ENCODE assay signal across 8 mouse cellular contexts in the genomic region with DNA sequence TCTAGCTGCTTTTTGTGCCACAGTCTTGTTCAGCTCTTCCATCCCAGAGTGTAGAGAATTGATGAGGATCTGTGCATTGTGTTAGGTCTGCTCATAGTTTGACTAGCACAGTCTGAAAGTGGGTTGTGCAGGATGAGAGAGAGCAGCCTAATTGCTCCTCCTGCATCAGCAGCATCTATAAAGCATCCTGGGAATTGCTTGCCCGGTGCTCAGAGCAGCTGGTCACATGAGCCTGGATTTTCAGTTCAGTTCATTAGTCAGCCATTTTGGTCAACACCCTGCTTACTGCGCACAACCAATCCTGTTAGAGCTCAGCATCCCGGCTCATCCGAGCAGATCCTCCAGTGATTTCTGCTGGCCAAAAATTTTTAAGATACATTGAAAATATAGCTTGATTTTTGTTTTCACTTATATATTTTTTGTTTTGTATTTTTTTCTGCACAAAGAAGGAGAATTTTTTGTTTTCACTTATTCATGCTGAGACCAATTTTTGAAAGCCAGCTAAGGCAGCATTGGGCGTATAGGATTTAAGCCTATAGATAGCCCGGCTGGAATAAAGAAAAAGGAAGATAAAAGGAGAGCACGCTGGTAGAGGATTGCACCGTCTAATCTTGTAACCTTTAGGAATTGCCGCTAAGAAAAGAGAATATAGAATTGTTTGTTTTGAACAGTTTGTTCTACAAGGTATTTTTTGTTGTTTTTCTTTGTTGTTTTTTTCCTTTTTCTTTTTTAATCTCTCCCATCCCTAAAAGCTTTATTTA. TPM values are rescaled to one million over a fixed set of nuclear protein-coding genes. Genes with fewer than 3 reads are reported as not detected.
DNase-seq lines count a peak whose midpoint lies in the region; ATAC-seq and TF ChIP-seq lines count a peak whose summit lies in the region.

No protein-coding gene starts in this region.

- no peak for ATAC-seq in heart, embryonic 11.5 days (replicated peaks; ENCODE audit: insufficient number of reproducible peaks, low FRiP score, low TSS enrichment)
- ATAC-seq in midbrain, embryonic 12.5 days (ENCODE audit: low FRiP score, low read depth) = peak; percentile 95
- no peak for ATAC-seq in megakaryocyte, adult 5-6 weeks (ENCODE audit: poor library complexity, severe bottlenecking)

- H3K9ac ChIP-seq in heart, embryonic 11.5 days (ENCODE audit: low read depth, low read length) = no peak overlapping the region
- H3K9ac ChIP-seq in midbrain, embryonic 12.5 days (replicated peaks) = peak overlapping the region; percentile 74

- H3K4me2 ChIP-seq in heart, embryonic 11.5 days = 0 out of 2 replicates have a peak overlapping the region, but pooled peaks have one; percentile 25
- peak overlapping the region; percentile 66 for H3K4me2 ChIP-seq in midbrain, embryonic 12.5 days (replicated peaks)

- WGBS in heart, embryonic 11.5 days (ENCODE audit: insufficient replicate concordance) = 69% methylated on average over 9 of the region's 9 CpGs
- 11% methylated on average over 9 of the region's 9 CpGs for WGBS in midbrain, embryonic 12.5 days

- peak overlapping the region; percentile 55 for H3K4me3 ChIP-seq in gastrocnemius, adult 2 months
- H3K4me3 ChIP-seq in heart, embryonic 11.5 days (ENCODE audit: low read depth, low read length) = no peak overlapping the region
- H3K4me3 ChIP-seq in midbrain, embryonic 12.5 days = peak overlapping the region; percentile 69

- no peaks in the 10 kb centered on the region for H3K36me3 ChIP-seq in heart, embryonic 11.5 days (ENCODE audit: control insufficient read depth, insufficient read depth, low read length)
- H3K36me3 ChIP-seq in midbrain, embryonic 12.5 days = no peaks in the 10 kb centered on the region

- no peaks in the 10 kb centered on the region for H3K9me3 ChIP-seq in heart, embryonic 11.5 days (replicated peaks; ENCODE audit: control insufficient read depth, low read length)
- no peaks in the 10 kb centered on the region for H3K9me3 ChIP-seq in midbrain, embryonic 12.5 days

- peaks cover 29% of the 10 kb centered on the region for H3K4me1 ChIP-seq in heart, embryonic 11.5 days (ENCODE audit: control insufficient read depth, insufficient read depth, low read length)
- peaks cover 36% of the 10 kb centered on the region for H3K4me1 ChIP-seq in midbrain, embryonic 12.5 days

- peak; percentile 35 for DNase-seq in gastrocnemius, adult 2 months
- no peak for DNase-seq in gastrocnemius, postnatal 10 days
- DNase-seq in embryo, embryonic 9.5 days (ENCODE audit: extremely low spot score) = peak; percentile 56
- peak; percentile 91 for DNase-seq in layer of hippocampus, adult 11-12 months (ENCODE audit: low spot score)
- DNase-seq in telencephalon, adult 2 months (ENCODE audit: low read depth, low spot score) = peak; percentile 99

- H3K27me3 ChIP-seq in heart, embryonic 11.5 days (ENCODE audit: control insufficient read depth, insufficient read depth, low read length) = no peaks in the 10 kb centered on the region
- H3K27me3 ChIP-seq in midbrain, embryonic 12.5 days = no peaks in the 10 kb centered on the region

- 0 out of 2 replicates have a peak overlapping the region, but pooled peaks have one; percentile 24 for H3K27ac ChIP-seq in gastrocnemius, adult 2 months
- no peak overlapping the region for H3K27ac ChIP-seq in heart, embryonic 11.5 days (ENCODE audit: low read depth, low read length)
- peak overlapping the region; percentile 81 for H3K27ac ChIP-seq in midbrain, embryonic 12.5 days (replicated peaks)

- intact Hi-C loops in gastrocnemius, adult 2 months (cut with DNase I) = no loop called here

- TF ChIP-seq CTCF in gastrocnemius, adult 2 months (IDR thresholded peaks at IDR 0.05) = no peak

RNA-seq across cellular contexts. Expression of a gene that starts 18.6 kb away (rescaled TPM):
- total RNA-seq in gastrocnemius, adult 2 months (2021) = 1 to 10 TPM; 6.3 to 7.4 TPM
- total RNA-seq in gastrocnemius, postnatal 10 days (2021) = 10 to 100 TPM in 1 of 2 experiments, 1 to 10 TPM in 1; 8.9 to 13.2 TPM
- 13.0 and 15.0 TPM in 2 replicates for polyA plus RNA-seq in heart, embryonic 11.5 days (2014; fragmentation: Nextera tagmentation; extraction: Ambion mirVana)
- 210 and 235 TPM in 2 replicates for polyA plus RNA-seq in midbrain, embryonic 12.5 days (2016; fragmentation: Nextera tagmentation; extraction: Ambion mirVana)
- total RNA-seq in megakaryocyte, adult 5-6 weeks (2015) = 10.3 and 12.2 TPM in 2 replicates
- total RNA-seq in megakaryocyte, adult 5-6 weeks (2017) = 17.7 and 20.7 TPM in 2 replicates

RNA-seq across cellular contexts. Expression of a gene that starts 29.2 kb away (rescaled TPM):
- total RNA-seq in gastrocnemius, adult 2 months (2021) = 10 to 100 TPM; 23.6 to 25.7 TPM
- total RNA-seq in gastrocnemius, postnatal 10 days (2021) = 10 to 100 TPM; 24.2 to 27.1 TPM
- 52.7 and 55.6 TPM in 2 replicates for polyA plus RNA-seq in heart, embryonic 11.5 days (2014; fragmentation: Nextera tagmentation; extraction: Ambion mirVana)
- polyA plus RNA-seq in midbrain, embryonic 12.5 days (2016; fragmentation: Nextera tagmentation; extraction: Ambion mirVana) = 58.2 and 59.1 TPM in 2 replicates
- 74.1 and 86.4 TPM in 2 replicates for total RNA-seq in megakaryocyte, adult 5-6 weeks (2015)
- 56.8 and 60.0 TPM in 2 replicates for total RNA-seq in megakaryocyte, adult 5-6 weeks (2017)

RNA-seq across cellular contexts. Expression of a gene that starts 55.8 kb away (rescaled TPM):
- under 1 TPM in 1 of 2 experiments, not detected in 1; 0.22 TPM for total RNA-seq in gastrocnemius, adult 2 months (2021)
- under 1 TPM in 1 of 2 experiments, not detected in 1; 0.23 TPM for total RNA-seq in gastrocnemius, postnatal 10 days (2021)
- polyA plus RNA-seq in heart, embryonic 11.5 days (2014; fragmentation: Nextera tagmentation; extraction: Ambion mirVana) = 0.21 TPM in 1 of 2 replicates, not detected in the other
- 0.17 and 0.33 TPM in 2 replicates for polyA plus RNA-seq in midbrain, embryonic 12.5 days (2016; fragmentation: Nextera tagmentation; extraction: Ambion mirVana)
- 14.6 and 57.2 TPM in 2 replicates for total RNA-seq in megakaryocyte, adult 5-6 weeks (2015)
- total RNA-seq in megakaryocyte, adult 5-6 weeks (2017) = 9.2 and 29.6 TPM in 2 replicates

Comparison
In these comparisons a context has a peak if more than half of its experiments do, and no peak if none do; other contexts are left out.
1. RNA of a gene that starts 55.8 kb away (total RNA-seq): 9.2 to 57.2 TPM in megakaryocyte, adult 5-6 weeks; 0.23 TPM in gastrocnemius, postnatal 10 days and 0.22 TPM in gastrocnemius, adult 2 months; every median in the first group is over 4 times any median in the second.